Mouse (Mus musculus) liver, embryonic 13.5 days (tissue): ENCODE results near the gene Nfkbie. TPM values are rescaled to one million over a fixed set of nuclear protein-coding genes. Genes with fewer than 3 reads are reported as not detected.

Experiments used
- ATAC-seq: fragments of 200-750 bp; cut with Nextera tagmentation; 2 replicates; pipeline ENCODE4 v1.8.0; 2017; ENCODE audit warnings: low read depth, mild to moderate bottlenecking, moderate number of reproducible peaks, moderate library complexity
- DNase-seq: peaks from one replicate; pipeline ENCODE4 v3.0.0; 2022
- H3K27ac ChIP-seq: fragments of 300-500 bp; sonication (generic); 2 replicates; pipeline ENCODE4 v1.5.1; 2015; ENCODE audit warnings: moderate library complexity, mild to moderate bottlenecking, inconsistent platforms
- H3K27me3 ChIP-seq: fragments of 300-500 bp; sonication (generic); 2 replicates; pipeline ENCODE4 v1.6.1; 2015; ENCODE audit warnings: mild to moderate bottlenecking, inconsistent platforms
- H3K36me3 ChIP-seq: fragments of 300-500 bp; sonication (generic); 2 replicates; pipeline ENCODE4 v1.6.1; 2015; ENCODE audit warnings: mild to moderate bottlenecking, inconsistent platforms
- H3K4me1 ChIP-seq: fragments of 300-500 bp; sonication (generic); replicated peaks from 2 replicates; pipeline ENCODE4 v1.6.1; 2015; ENCODE audit warnings: inconsistent platforms
- H3K4me2 ChIP-seq: fragments of 300-500 bp; sonication (generic); 2 replicates; pipeline ENCODE4 v1.6.1; 2015; ENCODE audit warnings: inconsistent platforms, mild to moderate bottlenecking, moderate library complexity
- H3K4me3 ChIP-seq: fragments of 300-500 bp; sonication (generic); replicated peaks from 2 replicates; pipeline ENCODE4 v1.5.1; 2015; ENCODE audit warnings: mild to moderate bottlenecking, inconsistent platforms
- H3K9ac ChIP-seq: fragments of 300-500 bp; sonication (generic); 2 replicates; pipeline ENCODE4 v1.6.1; 2015; ENCODE audit warnings: mild to moderate bottlenecking, inconsistent platforms
- H3K9me3 ChIP-seq: fragments of 300-500 bp; sonication (generic); replicated peaks from 2 replicates; pipeline ENCODE4 v1.6.1; 2016; ENCODE audit warnings: inconsistent platforms
- WGBS: fragments of 180-500 bp; shearing (Covaris S2); methylation state at CpG from one replicate; pipeline ENCODE4 v1.1.7; 2015; ENCODE audit not compliant: insufficient replicate concordance; 5-methylcytosine and 5-hydroxymethylcytosine counted together
- polyA plus RNA-seq: library from polyadenylated mRNA; unstranded; fragments of >200 nt; fragmentation: Nextera tagmentation; extraction: Ambion mirVana; gene quantifications from 2 replicates; pipeline ENCODE4 v1.2.1, GENCODE M21; 2015

Nfkbie gene
- polyA plus RNA-seq, 1 experiment from 2014 or later: 1.4 TPM

DNA sequence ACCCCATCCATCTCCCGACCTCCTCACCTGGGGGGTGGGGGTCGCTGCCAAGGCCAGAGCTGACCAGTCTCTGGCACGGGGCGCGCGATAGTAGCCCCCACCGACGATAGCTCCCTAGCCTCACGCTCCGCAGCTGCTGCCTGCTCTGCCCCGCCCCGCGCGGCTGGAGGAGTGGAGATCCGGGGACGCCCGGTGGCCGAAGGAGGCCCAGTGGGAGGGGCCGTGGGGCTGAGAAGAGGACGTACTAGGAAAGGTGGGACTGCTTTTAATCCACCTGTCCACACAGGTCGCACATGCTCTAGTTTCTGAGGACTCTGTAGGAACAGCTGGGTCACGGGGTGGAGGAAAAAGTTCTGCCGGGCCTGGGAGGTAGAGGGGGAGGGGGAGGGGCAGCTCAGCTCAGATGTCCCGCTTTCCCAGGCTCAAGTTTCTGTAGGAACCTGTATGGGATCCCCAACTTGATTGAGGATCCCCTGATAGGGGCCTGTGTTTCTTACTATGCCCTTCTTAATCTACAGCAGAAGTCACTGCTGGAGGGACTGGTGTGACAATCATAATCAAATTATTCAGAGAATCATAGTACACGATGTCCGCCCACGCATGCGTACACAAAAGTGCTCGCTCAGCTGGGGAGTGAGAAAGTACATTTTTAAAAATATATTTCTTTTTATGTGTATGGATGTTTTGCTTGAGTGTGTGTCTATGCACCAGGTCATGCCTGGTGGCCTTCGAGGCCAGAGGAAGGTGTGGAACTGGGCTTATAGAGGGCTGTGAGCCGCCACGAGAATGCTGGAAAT is 44.1 kb downstream of the Nfkbie start, which contains the start of gene Slc29a1:
Gene Slc29a1 (minus strand): TSS at position 161 of the 797 bp plus-strand sequence.
- Histone ChIP-seq H3K27me3 (0 out of 2 replicates have a peak, but pooled peaks cover 7% of the 10 kb centered on the region), H3K36me3 (no peaks in the 10 kb centered on the region), H3K9ac (peak within 1 kb of the TSS; percentile 69), H3K4me3 (peak within 1 kb of the TSS; percentile 53), H3K9me3 (no peaks in the 10 kb centered on the region), H3K4me2 (peak within 1 kb of the TSS; percentile 80), H3K27ac (peak within 1 kb of the TSS; percentile 23; the same call in 1 of the 2 replicates), H3K4me1 (peaks cover 70% of the 10 kb centered on the region)
- DNase-seq: peak; percentile 62
- 19% methylated on average over 32 of the region's 32 CpGs for whole genome bisulfite sequencing
- ATAC-seq: peak; percentile 21

- Histone ChIP-seq H3K27ac (0 out of 2 replicates have a peak overlapping the region, but pooled peaks have one; percentile 2), H3K9ac (0 out of 2 replicates have a peak overlapping the region, but pooled peaks have one; percentile 4), H3K36me3 (no peaks in the 10 kb centered on the region), H3K4me2 (0 out of 2 replicates have a peak overlapping the region, but pooled peaks have one; percentile 80), H3K27me3 (0 out of 2 replicates have a peak, but pooled peaks cover 7% of the 10 kb centered on the region), H3K4me1 (peaks cover 68% of the 10 kb centered on the region), H3K9me3 (no peaks in the 10 kb centered on the region), H3K4me3 (no peak overlapping the region)
- 64% methylated on average over 8 of the region's 8 CpGs for WGBS
- no peak for DNase-seq
- ATAC-seq: no peak
Measured at GRCm38 (mm10) chr17:45600267-45600666, 44.8 kb downstream of the Nfkbie start.

DNA sequence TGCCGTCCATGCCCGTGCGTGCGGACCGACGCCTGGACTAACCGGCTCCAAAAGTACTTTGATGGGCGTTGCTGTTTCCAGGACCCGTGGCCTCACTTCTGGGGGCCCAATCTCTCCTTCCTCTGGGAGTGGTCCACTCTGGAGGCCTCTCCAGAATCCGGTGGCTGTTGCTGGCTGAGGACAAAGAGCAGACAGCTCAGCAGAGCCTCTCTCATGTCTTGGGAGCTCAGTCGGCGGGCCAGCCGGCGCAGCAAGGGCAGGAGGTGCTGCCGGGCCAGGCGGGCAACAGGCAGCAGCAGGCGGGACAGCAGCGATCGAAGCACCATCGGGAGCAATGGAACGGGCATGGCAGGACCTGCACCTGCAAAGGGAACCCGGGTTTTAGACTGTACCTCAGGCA is 45.8 kb downstream of the Nfkbie start:
- DNase-seq (no peak), ATAC-seq (no peak)
- Histone ChIP-seq H3K4me1 (peaks cover 59% of the 10 kb centered on the region), H3K4me2 (peak overlapping the region; percentile 56), H3K9ac (peak overlapping the region; percentile 40), H3K27me3 (0 out of 2 replicates have a peak, but pooled peaks cover 7% of the 10 kb centered on the region), H3K9me3 (no peaks in the 10 kb centered on the region), H3K27ac (peak overlapping the region; percentile 11; the same call in 1 of the 2 replicates), H3K36me3 (no peaks in the 10 kb centered on the region), H3K4me3 (peak overlapping the region; percentile 23)
- 36% methylated on average over 22 of the region's 22 CpGs for WGBS

DNA sequence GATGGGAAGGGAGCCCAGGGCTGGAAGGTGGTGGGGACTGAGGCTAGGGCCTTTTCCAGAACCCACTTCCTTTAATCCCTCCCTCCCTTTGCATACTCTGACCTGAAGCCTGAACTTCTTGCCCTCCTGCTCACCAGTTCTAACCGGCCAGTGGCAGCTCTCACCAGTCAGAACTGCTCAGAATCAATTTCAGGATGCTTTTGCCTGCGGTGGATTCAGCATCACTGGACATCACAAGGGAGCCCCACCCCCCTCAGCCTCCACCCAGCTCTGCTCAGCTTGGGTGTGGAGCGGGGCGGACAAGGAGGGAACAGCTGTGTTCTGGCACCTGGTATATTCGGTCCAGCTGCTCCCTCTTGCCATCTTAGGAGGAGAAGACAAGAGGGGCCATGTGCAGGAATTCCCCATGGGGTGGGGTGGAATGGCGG is 46.4 kb downstream of the Nfkbie start, which contains the start of gene Mymx:
Gene Mymx (minus strand): TSS at position 226 of the 428 bp plus-strand sequence.
- H3K9ac ChIP-seq: peak within 1 kb of the TSS; percentile 40
- H3K27ac ChIP-seq: peak within 1 kb of the TSS; percentile 11; the same call in 1 of the 2 replicates
- DNase-seq (no peak), ATAC-seq (no peak; the same call in 1 of the 2 replicates)
- 62% methylated on average over 6 of the region's 6 CpGs for WGBS
- H3K4me1 ChIP-seq: peaks cover 53% of the 10 kb centered on the region
- H3K4me2 ChIP-seq: peak within 1 kb of the TSS; percentile 56
- H3K9me3 ChIP-seq: no peaks in the 10 kb centered on the region
- H3K4me3 ChIP-seq: peak within 1 kb of the TSS; percentile 23
- H3K27me3 ChIP-seq: 0 out of 2 replicates have a peak, but pooled peaks cover 7% of the 10 kb centered on the region
- no peaks in the 10 kb centered on the region for H3K36me3 ChIP-seq

DNA sequence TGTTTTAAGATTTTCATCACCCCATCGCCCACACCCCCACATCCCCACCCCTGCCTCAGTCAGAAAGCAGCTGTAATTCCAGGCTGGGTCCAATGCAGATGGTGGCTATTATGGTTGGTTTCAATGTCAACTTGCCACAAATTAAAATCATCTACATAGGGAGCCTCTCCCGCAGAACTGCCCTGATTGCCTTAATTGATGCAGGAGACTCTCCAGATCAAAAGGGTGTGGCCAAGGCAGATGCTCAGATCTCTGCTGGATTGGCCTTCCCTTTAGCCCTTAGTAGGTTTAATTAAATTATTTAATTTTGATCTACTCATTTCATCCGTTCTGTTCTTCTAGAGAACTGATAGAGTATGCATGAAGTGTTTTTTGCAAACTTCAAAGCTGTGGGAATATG is 47.5 kb downstream of the Nfkbie start:
- no peaks in the 10 kb centered on the region for H3K9me3 ChIP-seq
- no peak overlapping the region for H3K9ac ChIP-seq
- no peak for ATAC-seq
- 0 out of 2 replicates have a peak, but pooled peaks cover 7% of the 10 kb centered on the region for H3K27me3 ChIP-seq
- H3K4me3 ChIP-seq: no peak overlapping the region
- no peaks in the 10 kb centered on the region for H3K36me3 ChIP-seq
- no peak overlapping the region for H3K4me2 ChIP-seq
- no peak for DNase-seq
- 78% methylated on average over 3 of the region's 3 CpGs for WGBS
- H3K27ac ChIP-seq: no peak overlapping the region
- H3K4me1 ChIP-seq: peaks cover 45% of the 10 kb centered on the region

DNA sequence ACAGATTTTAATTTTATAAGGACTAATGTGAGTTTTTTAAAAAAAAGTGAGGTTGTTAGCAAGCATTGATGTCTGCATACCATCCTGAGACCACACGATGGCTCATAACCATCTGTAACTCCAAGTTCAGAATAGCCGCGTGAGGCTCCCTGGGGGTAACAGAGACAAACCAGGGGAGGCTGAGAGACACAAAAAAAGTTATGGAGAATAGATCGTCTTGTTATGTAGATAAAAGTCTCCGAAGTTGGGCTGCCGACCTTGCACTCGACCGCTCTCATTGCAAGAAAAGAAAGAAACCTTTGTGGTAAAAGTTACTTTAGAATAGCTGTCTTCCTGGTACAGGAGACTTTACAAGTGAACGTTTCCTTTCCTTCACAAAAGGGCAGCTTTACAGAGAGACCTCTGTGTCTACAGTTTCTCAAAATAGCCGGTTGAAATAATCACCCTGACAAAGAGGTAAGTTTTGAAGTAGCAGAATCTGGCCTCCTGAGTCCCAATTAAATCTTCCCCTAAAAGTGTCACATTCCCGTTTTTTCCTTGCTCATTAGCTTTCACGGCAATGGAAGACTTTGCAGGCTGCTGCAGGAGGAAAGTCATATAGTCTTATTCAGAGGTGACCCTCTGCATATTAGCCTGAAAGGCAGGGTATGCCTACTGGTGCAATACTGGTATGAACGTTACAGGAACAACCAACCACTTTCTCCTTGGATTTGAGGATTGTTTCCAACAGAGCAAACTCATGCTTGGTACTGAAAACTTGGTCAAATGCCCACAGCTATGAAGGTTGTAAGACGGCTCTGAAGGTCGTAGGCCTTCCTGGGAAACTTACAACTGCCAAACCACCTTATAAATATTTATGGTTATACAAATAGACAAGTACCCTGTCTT is 51.7 kb downstream of the Nfkbie start:
- WGBS: 76% methylated on average over 15 of the region's 15 CpGs

DNA sequence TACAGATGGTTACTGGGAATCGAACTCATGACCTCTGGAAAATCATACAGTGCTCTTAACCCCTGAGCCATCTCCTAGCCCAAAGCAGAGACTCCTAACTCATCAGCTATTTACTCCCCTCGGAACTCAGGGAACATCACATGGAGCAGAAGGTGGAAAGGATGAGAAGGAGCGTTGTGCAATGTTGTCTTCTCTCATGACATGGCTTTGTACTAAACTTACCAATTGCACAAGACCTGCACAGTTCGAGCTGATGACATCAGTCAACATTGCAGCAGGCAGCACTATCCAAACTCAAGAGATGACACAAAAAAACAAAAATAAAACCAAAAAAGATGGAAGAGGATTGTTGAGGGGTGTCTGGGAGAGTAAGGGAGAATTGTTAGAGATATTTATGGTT is 52.9 kb downstream of the Nfkbie start:
- peak overlapping the region; percentile 2; the same call in 1 of the 2 replicates for H3K27ac ChIP-seq
- DNase-seq: no peak
- ATAC-seq: peak; percentile 35; the same call in 1 of the 2 replicates

More for the DNA sequence above, 51.7 kb downstream of the Nfkbie start:
- H3K4me1 ChIP-seq: peaks cover 27% of the 10 kb centered on the region
- H3K27ac ChIP-seq: no peak overlapping the region
- no peak for ATAC-seq
- H3K4me2 ChIP-seq: no peak overlapping the region
- DNase-seq: no peak
- no peaks in the 10 kb centered on the region for H3K36me3 ChIP-seq
- H3K4me3 ChIP-seq: no peak overlapping the region
- no peaks in the 10 kb centered on the region for H3K27me3 ChIP-seq
- no peaks in the 10 kb centered on the region for H3K9me3 ChIP-seq
- H3K9ac ChIP-seq: no peak overlapping the region

GRCm38 (mm10) chr17:45610144-45610866 is 54.8 kb downstream of the Nfkbie start:
- ATAC-seq: peak; percentile 87
- Histone ChIP-seq H3K9me3 (no peaks in the 10 kb centered on the region), H3K27ac (peak overlapping the region; percentile 56), H3K4me1 (peaks cover 32% of the 10 kb centered on the region), H3K9ac (peak overlapping the region; percentile 31; the same call in 1 of the 2 replicates), H3K36me3 (no peaks in the 10 kb centered on the region), H3K27me3 (no peaks in the 10 kb centered on the region), H3K4me2 (peak overlapping the region; percentile 46), H3K4me3 (0 out of 2 replicates have a peak overlapping the region, but pooled peaks have one; percentile 6)
- WGBS: 26% methylated on average over 5 of the region's 5 CpGs
- peak; percentile 59 for DNase-seq

More for the DNA sequence above, 52.9 kb downstream of the Nfkbie start:
- H3K4me2 ChIP-seq: no peak overlapping the region
- no peaks in the 10 kb centered on the region for H3K36me3 ChIP-seq
- no peak overlapping the region for H3K9ac ChIP-seq
- H3K9me3 ChIP-seq: no peaks in the 10 kb centered on the region
- WGBS: 62% methylated on average over 4 of the region's 4 CpGs
- H3K4me3 ChIP-seq: no peak overlapping the region
- H3K4me1 ChIP-seq: peaks cover 32% of the 10 kb centered on the region
- H3K27me3 ChIP-seq: no peaks in the 10 kb centered on the region

DNA sequence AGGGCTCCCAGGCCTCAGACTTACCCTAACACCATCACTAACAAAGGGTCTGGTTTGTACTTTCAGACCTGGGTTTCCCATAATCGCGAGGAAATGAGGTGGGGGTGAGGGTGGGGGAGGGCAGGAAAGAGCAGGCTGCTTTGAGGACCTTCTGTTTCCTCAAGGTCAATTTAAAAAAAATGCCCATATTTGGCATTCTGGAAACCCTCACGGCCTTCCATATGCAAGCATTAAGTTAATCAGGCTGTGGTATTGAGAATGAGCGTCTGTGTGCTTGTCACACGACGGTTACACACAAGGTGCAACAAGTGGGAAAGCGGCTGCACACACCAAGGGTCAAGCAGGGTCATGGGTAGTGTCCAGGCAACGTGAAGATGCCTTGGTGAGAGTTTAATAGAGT is 56.5 kb downstream of the Nfkbie start:
- Histone ChIP-seq H3K4me2 (no peak overlapping the region), H3K9me3 (no peaks in the 10 kb centered on the region), H3K27me3 (no peaks in the 10 kb centered on the region), H3K27ac (no peak overlapping the region), H3K36me3 (no peaks in the 10 kb centered on the region), H3K9ac (no peak overlapping the region), H3K4me3 (no peak overlapping the region), H3K4me1 (peaks cover 32% of the 10 kb centered on the region)
- 64% methylated on average over 8 of the region's 8 CpGs for WGBS
- DNase-seq (no peak), ATAC-seq (no peak)
